Mouse (Mus musculus): ENCODE measurements around the gene Minpp1. TPM values are rescaled to one million over a fixed set of nuclear protein-coding genes. Genes with fewer than 3 reads are reported as not detected.

Gene Minpp1
- total RNA-seq, 1 experiment from 2014 or later, result 34.9 TPM

GRCm38 (mm10) chr19:32527139-32527538, 41.6 kb downstream of the Minpp1 start:
- DNase-seq, result no peak

- no peak for DNase-seq
Observed at GRCm38 (mm10) chr19:32528723-32529122, 43.2 kb downstream of the Minpp1 start.

GRCm38 (mm10) chr19:32529252-32529942, 43.8 kb downstream of the Minpp1 start:
- DNase-seq, result no peak

GRCm38 (mm10) chr19:32530296-32530695, 44.7 kb downstream of the Minpp1 start:
- DNase-seq, result no peak

GRCm38 (mm10) chr19:32532331-32532730, 46.8 kb downstream of the Minpp1 start:
- DNase-seq, result no peak

GRCm38 (mm10) chr19:32532737-32533505, 47.4 kb downstream of the Minpp1 start:
- no peak for DNase-seq

- DNase-seq, result no peak
Observed at GRCm38 (mm10) chr19:32534887-32535286, 49.3 kb downstream of the Minpp1 start.

GRCm38 (mm10) chr19:32542784-32543490, 57.4 kb downstream of the Minpp1 start:
- peak; percentile 32 for DNase-seq

- no peak for DNase-seq
Observed at GRCm38 (mm10) chr19:32547396-32547795, 61.8 kb downstream of the Minpp1 start.

GRCm38 (mm10) chr19:32548202-32548601, 62.6 kb downstream of the Minpp1 start:
- no peak for DNase-seq

GRCm38 (mm10) chr19:32550446-32550845, 64.9 kb downstream of the Minpp1 start:
- no peak for DNase-seq

- DNase-seq, result no peak
Observed at GRCm38 (mm10) chr19:32551442-32551841, 65.9 kb downstream of the Minpp1 start.

- no peak for DNase-seq
Observed at GRCm38 (mm10) chr19:32552106-32552505, 66.5 kb downstream of the Minpp1 start.

- DNase-seq, result no peak
Observed at GRCm38 (mm10) chr19:32553310-32553709, 67.7 kb downstream of the Minpp1 start.

GRCm38 (mm10) chr19:32555257-32555656, 69.7 kb downstream of the Minpp1 start:
- DNase-seq, result no peak

Other genes starting within 250 kb of the Minpp1 start
- gene Sgms1, start 96.1 kb upstream of the Minpp1 start, total RNA-seq (2021), result 62.6 and 75.9 TPM in 2 replicates
- 59.3 and 74.3 TPM in 2 replicates for gene Rpl9-ps6, start 19.2 kb upstream of the Minpp1 start, total RNA-seq (2021)
- 27.7 and 36.4 TPM in 2 replicates for gene Papss2, start 110.0 kb downstream of the Minpp1 start, total RNA-seq (2021)

All from adrenal gland, postnatal 14 days (tissue).